Mouse (Mus musculus): ENCODE measurements around the gene Set. TPM values are rescaled to one million over a fixed set of nuclear protein-coding genes. Genes with fewer than 3 reads are reported as not detected.

The Set gene
- polyA plus RNA-seq, 1 experiment from 2014 or later, result 858 TPM

GRCm38 (mm10) chr2:30107646-30108045 is 50.5 kb downstream of the Set start:
- peaks cover 84% of the 10 kb centered on the region for H3K36me3 ChIP-seq

GRCm38 (mm10) chr2:30108260-30108659 is 51.1 kb downstream of the Set start:
- no peaks in the 10 kb centered on the region for H3K27me3 ChIP-seq (ENCODE audit: low read depth, poor library complexity, severe bottlenecking)
- DNase-seq (ENCODE audit: low spot score), result no peak
- 93% methylated on average over 4 of the region's 4 CpGs for WGBS
- no peak overlapping the region for H3K27ac ChIP-seq (replicated peaks)
- no peaks in the 10 kb centered on the region for H3K9me3 ChIP-seq (replicated peaks)
- peaks cover 84% of the 10 kb centered on the region for H3K36me3 ChIP-seq
- H3K4me1 ChIP-seq, result no peaks in the 10 kb centered on the region
- H3K4me3 ChIP-seq, result no peak overlapping the region

More at GRCm38 (mm10) chr2:30107646-30108045, 50.5 kb downstream of the Set start:
- H3K27ac ChIP-seq (replicated peaks), result no peak overlapping the region
- no peaks in the 10 kb centered on the region for H3K9me3 ChIP-seq (replicated peaks)
- DNase-seq (ENCODE audit: low spot score), result no peak
- H3K4me3 ChIP-seq, result no peak overlapping the region
- H3K4me1 ChIP-seq, result no peaks in the 10 kb centered on the region
- 96% methylated on average over 5 of the region's 5 CpGs for WGBS
- H3K27me3 ChIP-seq (ENCODE audit: low read depth, poor library complexity, severe bottlenecking), result no peaks in the 10 kb centered on the region

- DNase-seq (ENCODE audit: low spot score), result no peak
- Histone ChIP-seq H3K27me3 (ENCODE audit: low read depth, poor library complexity, severe bottlenecking) (no peaks in the 10 kb centered on the region), H3K27ac (replicated peaks) (no peak overlapping the region), H3K4me1 (no peaks in the 10 kb centered on the region), H3K36me3 (peaks cover 64% of the 10 kb centered on the region), H3K9me3 (replicated peaks) (no peaks in the 10 kb centered on the region), H3K4me3 (no peak overlapping the region)
- WGBS, result 88% methylated on average over 2 of the region's 2 CpGs
Observed at GRCm38 (mm10) chr2:30111500-30111899, 54.3 kb downstream of the Set start.

- DNase-seq (ENCODE audit: low spot score), result no peak
- H3K4me1 ChIP-seq, result no peaks in the 10 kb centered on the region
- H3K4me3 ChIP-seq, result no peak overlapping the region
- no peaks in the 10 kb centered on the region for H3K27me3 ChIP-seq (ENCODE audit: low read depth, poor library complexity, severe bottlenecking)
- H3K27ac ChIP-seq (replicated peaks), result no peak overlapping the region
- H3K9me3 ChIP-seq (replicated peaks), result no peaks in the 10 kb centered on the region
- peaks cover 54% of the 10 kb centered on the region for H3K36me3 ChIP-seq
- 95% methylated on average over 5 of the region's 5 CpGs for WGBS
Observed at GRCm38 (mm10) chr2:30112564-30112963, 55.4 kb downstream of the Set start.

GRCm38 (mm10) chr2:30119641-30120051 is 62.5 kb downstream of the Set start:
- no peaks in the 10 kb centered on the region for H3K27me3 ChIP-seq (ENCODE audit: low read depth, poor library complexity, severe bottlenecking)
- H3K4me3 ChIP-seq, result no peak overlapping the region
- no peaks in the 10 kb centered on the region for H3K9me3 ChIP-seq (replicated peaks)
- 0 out of 2 replicates have a peak, but pooled peaks cover 4% of the 10 kb centered on the region for H3K36me3 ChIP-seq
- 22% methylated on average over 6 of the region's 6 CpGs for WGBS
- no peak for DNase-seq (ENCODE audit: low spot score)
- peak overlapping the region; percentile 65 for H3K27ac ChIP-seq (replicated peaks)
- peaks cover 36% of the 10 kb centered on the region for H3K4me1 ChIP-seq

GRCm38 (mm10) chr2:30120269-30120668 is 63.1 kb downstream of the Set start:
- 89% methylated on average over 4 of the region's 4 CpGs for WGBS
- peak overlapping the region; percentile 65 for H3K27ac ChIP-seq (replicated peaks)

More at GRCm38 (mm10) chr2:30120269-30120668, 63.1 kb downstream of the Set start:
- H3K4me3 ChIP-seq, result no peak overlapping the region
- no peaks in the 10 kb centered on the region for H3K27me3 ChIP-seq (ENCODE audit: low read depth, poor library complexity, severe bottlenecking)
- H3K9me3 ChIP-seq (replicated peaks), result no peaks in the 10 kb centered on the region
- no peak for DNase-seq (ENCODE audit: low spot score)
- H3K36me3 ChIP-seq, result 0 out of 2 replicates have a peak, but pooled peaks cover 4% of the 10 kb centered on the region
- H3K4me1 ChIP-seq, result peaks cover 42% of the 10 kb centered on the region

Other genes with a start within 250 kb of the Set start
- 22.3 TPM in 2 replicates for gene Urm1, start 237.3 kb upstream of the Set start, polyA plus RNA-seq (2016; fragmentation: Nextera tagmentation; extraction: Ambion mirVana)
- gene Cercam, start 188.2 kb upstream of the Set start, polyA plus RNA-seq (2016; fragmentation: Nextera tagmentation; extraction: Ambion mirVana), result 39.1 and 42.5 TPM in 2 replicates
- gene Odf2, start 168.2 kb upstream of the Set start, polyA plus RNA-seq (2016; fragmentation: Nextera tagmentation; extraction: Ambion mirVana), result 116 and 133 TPM in 2 replicates
- 70.2 and 70.4 TPM in 2 replicates for gene Gle1, start 122.0 kb upstream of the Set start, polyA plus RNA-seq (2016; fragmentation: Nextera tagmentation; extraction: Ambion mirVana)
- 91.7 and 116 TPM in 2 replicates for gene Sptan1, start 91.8 kb upstream of the Set start, polyA plus RNA-seq (2016; fragmentation: Nextera tagmentation; extraction: Ambion mirVana)
- 26.6 and 30.5 TPM in 2 replicates for gene Wdr34, start 8.5 kb upstream of the Set start, polyA plus RNA-seq (2016; fragmentation: Nextera tagmentation; extraction: Ambion mirVana)
- 12.1 and 13.5 TPM in 2 replicates for gene Pkn3, start 20.3 kb downstream of the Set start, polyA plus RNA-seq (2016; fragmentation: Nextera tagmentation; extraction: Ambion mirVana)
- gene Zdhhc12, start 36.3 kb downstream of the Set start, polyA plus RNA-seq (2016; fragmentation: Nextera tagmentation; extraction: Ambion mirVana), result 36.8 and 41.9 TPM in 2 replicates
- 6.0 and 8.3 TPM in 2 replicates for gene Zer1, start 67.2 kb downstream of the Set start, polyA plus RNA-seq (2016; fragmentation: Nextera tagmentation; extraction: Ambion mirVana)
- gene Tbc1d13, start 76.4 kb downstream of the Set start, polyA plus RNA-seq (2016; fragmentation: Nextera tagmentation; extraction: Ambion mirVana), result 6.0 and 6.3 TPM in 2 replicates
- 16.9 and 18.6 TPM in 2 replicates for gene Endog, start 114.1 kb downstream of the Set start, polyA plus RNA-seq (2016; fragmentation: Nextera tagmentation; extraction: Ambion mirVana)
- gene Spout1, start 121.1 kb downstream of the Set start, polyA plus RNA-seq (2016; fragmentation: Nextera tagmentation; extraction: Ambion mirVana), result 88.5 and 89.0 TPM in 2 replicates
- 8.3 and 10.6 TPM in 2 replicates for gene Kyat1, start 148.5 kb downstream of the Set start, polyA plus RNA-seq (2016; fragmentation: Nextera tagmentation; extraction: Ambion mirVana)
- gene Lrrc8a, start 180.3 kb downstream of the Set start, polyA plus RNA-seq (2016; fragmentation: Nextera tagmentation; extraction: Ambion mirVana), result 40.8 and 43.7 TPM in 2 replicates
- gene Gm28035, start 183.2 kb downstream of the Set start, polyA plus RNA-seq (2016; fragmentation: Nextera tagmentation; extraction: Ambion mirVana), result 0.10 TPM in 2 replicates
- 2.7 and 4.7 TPM in 2 replicates for gene Phyhd1, start 208.8 kb downstream of the Set start, polyA plus RNA-seq (2016; fragmentation: Nextera tagmentation; extraction: Ambion mirVana)
- not detected in 2 replicates for gene Gm28038, start 223.7 kb downstream of the Set start, polyA plus RNA-seq (2016; fragmentation: Nextera tagmentation; extraction: Ambion mirVana)
- gene Dolk, start 229.0 kb downstream of the Set start, polyA plus RNA-seq (2016; fragmentation: Nextera tagmentation; extraction: Ambion mirVana), result 27.3 and 29.4 TPM in 2 replicates
- gene Nup188, start 229.0 kb downstream of the Set start, polyA plus RNA-seq (2016; fragmentation: Nextera tagmentation; extraction: Ambion mirVana), result 55.4 and 57.7 TPM in 2 replicates

Data from midbrain, embryonic 10.5 days (tissue).